Mouse (Mus musculus): Measurements from ENCODE around the gene Urm1.

The Urm1 gene

GRCm38 (mm10) chr2:29827709-29828024 lies 7.8 kb downstream of the Urm1 start:
- no peak for DNase-seq (ENCODE audit: low read depth, low spot score)

GRCm38 (mm10) chr2:29831106-29831505 lies 11.2 kb downstream of the Urm1 start:
- DNase-seq (ENCODE audit: low read depth, low spot score): no peak

GRCm38 (mm10) chr2:29833796-29834195 lies 13.9 kb downstream of the Urm1 start:
- no peak for DNase-seq (ENCODE audit: low read depth, low spot score)

- no peak for DNase-seq (ENCODE audit: low read depth, low spot score)
These were observed 15.6 kb downstream of the Urm1 start for GRCm38 (mm10) chr2:29835391-29835899.

GRCm38 (mm10) chr2:29839460-29839859 lies 19.6 kb downstream of the Urm1 start:
- DNase-seq (ENCODE audit: low read depth, low spot score): no peak

- DNase-seq (ENCODE audit: low read depth, low spot score): no peak
These were observed 23.6 kb downstream of the Urm1 start for GRCm38 (mm10) chr2:29843231-29844105.

GRCm38 (mm10) chr2:29844115-29844514 lies 24.2 kb downstream of the Urm1 start:
- DNase-seq (ENCODE audit: low read depth, low spot score): no peak

- DNase-seq (ENCODE audit: low read depth, low spot score): no peak
These were observed 24.8 kb downstream of the Urm1 start for GRCm38 (mm10) chr2:29844661-29845060.

- DNase-seq (ENCODE audit: low read depth, low spot score): no peak
These were observed 25.8 kb downstream of the Urm1 start for GRCm38 (mm10) chr2:29845636-29846035.

- DNase-seq (ENCODE audit: low read depth, low spot score): peak; percentile 46
These were observed 26.4 kb downstream of the Urm1 start for GRCm38 (mm10) chr2:29846061-29846853.

GRCm38 (mm10) chr2:29846911-29847310 lies 27.0 kb downstream of the Urm1 start:
- DNase-seq (ENCODE audit: low read depth, low spot score): no peak

- no peak for DNase-seq (ENCODE audit: low read depth, low spot score)
These were observed 29.2 kb downstream of the Urm1 start for GRCm38 (mm10) chr2:29849041-29849440.

GRCm38 (mm10) chr2:29849841-29850480 lies 30.1 kb downstream of the Urm1 start:
- no peak for DNase-seq (ENCODE audit: low read depth, low spot score)

GRCm38 (mm10) chr2:29852957-29853485 lies 33.1 kb downstream of the Urm1 start:
- DNase-seq (ENCODE audit: low read depth, low spot score): no peak

- no peak for DNase-seq (ENCODE audit: low read depth, low spot score)
These were observed 33.9 kb downstream of the Urm1 start for GRCm38 (mm10) chr2:29853736-29854135.

- no peak for DNase-seq (ENCODE audit: low read depth, low spot score)
These were observed 35.8 kb downstream of the Urm1 start for GRCm38 (mm10) chr2:29855585-29856210.

GRCm38 (mm10) chr2:29856451-29857260 lies 36.8 kb downstream of the Urm1 start:
- DNase-seq (ENCODE audit: low read depth, low spot score): peak; percentile 42

- no peak for DNase-seq (ENCODE audit: low read depth, low spot score)
These were observed 37.5 kb downstream of the Urm1 start for GRCm38 (mm10) chr2:29857341-29857740.

- DNase-seq (ENCODE audit: low read depth, low spot score): no peak
These were observed 38.1 kb downstream of the Urm1 start for GRCm38 (mm10) chr2:29857967-29858366.

- no peak for DNase-seq (ENCODE audit: low read depth, low spot score)
These were observed 39.0 kb downstream of the Urm1 start for GRCm38 (mm10) chr2:29858748-29859473.
